Mouse (Mus musculus) megakaryocyte-erythroid progenitor cell, adult 5-6 weeks (primary cell): ENCODE results near the gene Ttll3. TPM values are rescaled to one million over a fixed set of nuclear protein-coding genes. Genes with fewer than 3 reads are reported as not detected.

Experiments used
- ATAC-seq: replicated peaks from 2 replicates; pipeline ENCODE4 v1.8.0; 2016; ENCODE audit warnings: mild to moderate bottlenecking, inconsistent platforms; ENCODE audit not compliant: severe bottlenecking, poor library complexity, low FRiP score, low TSS enrichment
- total RNA-seq, 2 experiments: library from RNA; stranded (forward) in 1 of 2; stranded (reverse) in 1 of 2; fragments of 200-1000, 215-1000 nt in 1 of 2; fragments of >200 nt in 1 of 2; fragmentation: Nextera tagmentation in 1 of 2; gene quantifications; 2 replicates each; pipeline ENCODE4 v1.2.3; 2014 to 2017

The Ttll3 gene
- total RNA-seq (2014; fragmentation: Nextera tagmentation) (2.1 and 7.9 TPM in 2 replicates), total RNA-seq (2017) (0.50 and 0.80 TPM in 2 replicates)

- no peak for ATAC-seq
Measured at GRCm38 (mm10) chr6:113388960-113389359, at the start of gene Ttll3. Gene Ttll3, plus strand, starts transcription at chr6:113389260.

GRCm38 (mm10) chr6:113341574-113341973 lies 47.5 kb upstream of the Ttll3 start:
- ATAC-seq, result no peak

GRCm38 (mm10) chr6:113342297-113342696 lies 46.8 kb upstream of the Ttll3 start:
- no peak for ATAC-seq

- peak; percentile 88 for ATAC-seq
Measured at GRCm38 (mm10) chr6:113343177-113344092, 45.6 kb upstream of the Ttll3 start, which contains the start of gene Camk1. Gene Camk1, minus strand, starts transcription at chr6:113343984.

GRCm38 (mm10) chr6:113344321-113344720 lies 44.7 kb upstream of the Ttll3 start:
- ATAC-seq, result no peak

- ATAC-seq, result no peak
Measured at GRCm38 (mm10) chr6:113346897-113347296, 42.2 kb upstream of the Ttll3 start.

- ATAC-seq, result no peak
Measured at GRCm38 (mm10) chr6:113350538-113350937, 38.5 kb upstream of the Ttll3 start.

- ATAC-seq, result no peak
Measured at GRCm38 (mm10) chr6:113351161-113351560, 37.9 kb upstream of the Ttll3 start.

GRCm38 (mm10) chr6:113351653-113352052 lies 37.4 kb upstream of the Ttll3 start:
- ATAC-seq, result peak; percentile 50; the same call in 1 of the 2 replicates

GRCm38 (mm10) chr6:113352820-113353219 lies 36.2 kb upstream of the Ttll3 start:
- ATAC-seq, result no peak

GRCm38 (mm10) chr6:113353696-113354095 lies 35.4 kb upstream of the Ttll3 start:
- ATAC-seq, result no peak

GRCm38 (mm10) chr6:113361476-113361875 lies 27.6 kb upstream of the Ttll3 start:
- ATAC-seq, result 0 out of 2 replicates have a peak, but pooled peaks have one; percentile 54

GRCm38 (mm10) chr6:113362241-113362640 lies 26.8 kb upstream of the Ttll3 start:
- no peak for ATAC-seq

- ATAC-seq, result no peak
Measured at GRCm38 (mm10) chr6:113364518-113365135, 24.4 kb upstream of the Ttll3 start.

GRCm38 (mm10) chr6:113366639-113367038 lies 22.4 kb upstream of the Ttll3 start:
- no peak for ATAC-seq

GRCm38 (mm10) chr6:113367574-113367973 lies 21.5 kb upstream of the Ttll3 start:
- ATAC-seq, result no peak

GRCm38 (mm10) chr6:113368124-113368523 lies 20.9 kb upstream of the Ttll3 start:
- ATAC-seq, result no peak

- ATAC-seq, result no peak
Measured at GRCm38 (mm10) chr6:113368577-113368976, 20.5 kb upstream of the Ttll3 start.

- ATAC-seq, result no peak
Measured at GRCm38 (mm10) chr6:113370194-113370929, 18.7 kb upstream of the Ttll3 start.

GRCm38 (mm10) chr6:113373491-113373890 lies 15.6 kb upstream of the Ttll3 start:
- peak; percentile 38 for ATAC-seq
